Mouse (Mus musculus) ES-Bruce4 (cell line): ENCODE data around the gene Sema3g.

Source experiments
- CTCF ChIP-seq: IDR thresholded peaks from one replicate; pipeline ENCODE4 v1.8.1; 2011; ENCODE audit warnings: low read depth, low read length
- POLR2A ChIP-seq: IDR thresholded peaks from one replicate; pipeline ENCODE4 v1.8.1; 2011; ENCODE audit warnings: low read length; ENCODE audit not compliant: insufficient read depth

DNA sequence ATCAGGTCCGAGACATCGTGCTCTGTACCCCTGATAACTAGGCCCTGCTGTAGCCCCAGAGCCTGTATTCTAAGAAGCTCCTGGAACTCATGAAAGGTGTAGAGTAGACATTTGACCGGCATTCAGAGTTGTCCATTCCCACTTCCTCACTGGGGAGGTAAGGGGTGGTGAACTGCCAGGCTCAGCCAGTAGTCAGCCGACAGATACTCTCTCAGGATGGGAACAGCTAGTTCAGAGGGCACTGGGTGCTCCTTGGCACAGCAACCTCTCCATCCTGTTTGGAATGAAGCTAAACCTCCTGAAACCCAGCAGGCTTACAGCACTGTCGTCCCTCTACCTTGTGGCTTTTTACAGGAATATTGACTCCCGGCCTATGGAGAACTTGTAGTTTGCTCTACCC is 5.8 kb upstream of the Sema3g start:
- no peak for TF ChIP-seq CTCF
- no peak for TF ChIP-seq POLR2A
